Mouse (Mus musculus) small intestine, adult 2 months (tissue): Measurements from ENCODE around the gene Eddm3b. TPM values are rescaled to one million over a fixed set of nuclear protein-coding genes. Genes with fewer than 3 reads are reported as not detected.
"Not testable (repeated sequence)": the region's sequence is repeated elsewhere in the genome, so short reads cannot be mapped to it uniquely, and the experiment has no call there.

ENCODE experiments used
- H3K27ac ChIP-seq: fragments of 200-500 bp; 2 replicates; pipeline ENCODE4 v1.5.1; 2012; ENCODE audit warnings: low read depth, low read length, control low read depth, inconsistent platforms; ENCODE audit not compliant: insufficient read depth
- H3K27me3 ChIP-seq: fragments of 200-500 bp; 2 replicates; pipeline ENCODE4 v1.6.1; 2012; ENCODE audit warnings: mild to moderate bottlenecking, moderate library complexity, low read length, inconsistent platforms; ENCODE audit not compliant: control insufficient read depth, insufficient read depth
- H3K36me3 ChIP-seq: fragments of 200-500 bp; 2 replicates; pipeline ENCODE4 v1.6.1; 2012; ENCODE audit warnings: mild to moderate bottlenecking, low read length, control low read depth, inconsistent platforms; ENCODE audit not compliant: control insufficient read depth, insufficient read depth
- H3K4me1 ChIP-seq: fragments of 200-500 bp; 2 replicates; pipeline ENCODE4 v1.6.1; 2012; ENCODE audit warnings: low read length, inconsistent platforms, mixed read lengths; ENCODE audit not compliant: control insufficient read depth, insufficient read depth, insufficient read length
- H3K4me3 ChIP-seq: fragments of 200-500 bp; 2 replicates; pipeline ENCODE4 v1.5.1; 2012; ENCODE audit warnings: low read depth, mild to moderate bottlenecking, control low read depth, inconsistent platforms, low read length, moderate library complexity
- CTCF ChIP-seq: fragments of 200-500 bp; IDR thresholded peaks from 2 replicates; pipeline ENCODE4 v1.5.1; 2012; ENCODE audit warnings: low read depth, mild to moderate bottlenecking, control low read depth, inconsistent platforms, low read length, moderate library complexity, mixed read lengths; ENCODE audit not compliant: insufficient replicate concordance, insufficient read length; ENCODE audit errors: extremely low read depth
- POLR2A ChIP-seq: fragments of 200-500 bp; IDR thresholded peaks from 2 replicates; pipeline ENCODE4 v1.6.1; 2012; ENCODE audit warnings: low read depth, mild to moderate bottlenecking, control low read depth, inconsistent platforms, low read length, moderate library complexity
- WGBS: fragments of 180-500 bp; shearing (Covaris S2); methylation state at CpG from one replicate; pipeline ENCODE4 v1.1.7; 2018; 5-methylcytosine and 5-hydroxymethylcytosine counted together
- polyA plus RNA-seq: library from polyadenylated mRNA; depleted of rRNA; stranded (reverse); fragments of >200 nt; gene quantifications from 2 replicates; pipeline ENCODE4 v1.2.3, GENCODE M21; 2012

The Eddm3b gene
- polyA plus RNA-seq, 1 experiment: not detected

DNA sequence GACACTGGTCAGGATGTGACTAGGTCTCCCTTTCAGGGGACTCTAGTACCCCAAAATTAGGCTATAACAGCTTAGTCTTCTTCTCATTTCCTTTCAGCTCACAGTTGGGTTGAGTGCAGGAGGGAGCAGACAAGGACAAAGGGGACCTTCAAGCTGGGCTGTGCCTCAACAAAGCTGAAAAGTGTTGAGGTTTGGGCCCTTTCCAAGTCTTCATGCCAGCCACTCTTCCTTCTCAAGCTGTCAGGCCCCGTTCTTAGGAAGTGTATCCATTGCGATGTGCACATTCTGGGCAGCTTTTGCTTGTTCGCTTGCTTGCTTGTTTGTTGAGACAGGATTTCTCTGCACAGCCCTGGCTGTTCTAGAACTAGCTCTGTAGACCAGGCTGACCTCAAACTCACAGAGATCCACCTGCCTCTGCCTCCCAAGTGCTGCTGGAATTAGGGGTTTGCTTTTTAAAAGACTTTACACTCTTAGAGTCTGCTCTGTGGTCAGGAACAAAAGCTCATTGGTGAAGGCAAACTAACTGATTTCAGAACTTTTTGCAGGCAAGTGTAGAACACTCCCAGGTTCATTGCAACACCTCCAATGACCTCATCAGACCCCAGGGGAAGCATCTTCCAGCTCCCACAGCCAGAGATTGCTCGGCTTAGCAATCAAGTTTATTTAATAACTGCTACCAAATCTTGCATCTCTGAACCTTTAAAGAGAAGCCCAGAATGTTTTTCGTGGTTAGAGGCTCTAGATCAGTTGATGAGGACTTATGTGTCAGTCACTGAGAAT, 19.9 kb upstream of the Eddm3b start:
- 58% methylated on average over 5 of the region's 5 CpGs for WGBS
- Histone ChIP-seq H3K36me3 (no peaks in the 10 kb centered on the region), H3K27me3 (no peaks in the 10 kb centered on the region), H3K4me1 (peaks cover 2% of the 10 kb centered on the region; the same call in 1 of the 2 replicates), H3K27ac (peak overlapping the region; percentile 62; the same call in 1 of the 2 replicates), H3K4me3 (no peak overlapping the region)
- no peak for TF ChIP-seq POLR2A
- no peak for TF ChIP-seq CTCF

DNA sequence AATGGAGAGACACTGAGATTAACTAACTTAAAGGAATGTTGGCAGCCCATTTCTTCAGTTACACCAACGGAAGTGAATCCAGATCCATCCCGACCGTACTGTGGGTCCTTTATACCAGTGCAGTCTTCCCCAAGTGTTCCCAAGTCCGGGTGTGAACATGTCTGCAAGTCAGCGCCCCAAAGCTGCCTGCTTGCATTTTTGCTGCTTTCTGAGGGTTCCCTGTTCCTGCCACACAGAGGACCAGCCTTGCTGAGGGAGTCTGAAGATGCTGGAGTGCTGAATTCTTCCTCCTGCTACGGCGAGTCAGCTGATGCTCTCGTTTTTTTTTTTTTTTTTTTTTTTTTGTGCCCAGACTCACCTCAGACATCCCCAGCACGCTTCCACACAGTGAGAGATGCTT, 19.3 kb upstream of the Eddm3b start:
- no peaks in the 10 kb centered on the region for H3K36me3 ChIP-seq
- no peak overlapping the region for H3K4me3 ChIP-seq
- H3K27me3 ChIP-seq: no peaks in the 10 kb centered on the region
- H3K4me1 ChIP-seq: peaks cover 2% of the 10 kb centered on the region; the same call in 1 of the 2 replicates
- no peak overlapping the region for H3K27ac ChIP-seq
- 68% methylated on average over 9 of the region's 9 CpGs for WGBS
- TF ChIP-seq CTCF (no peak), POLR2A (no peak)

GRCm38 (mm10) chr14:51095736-51096524, 18.3 kb upstream of the Eddm3b start:
- H3K27ac ChIP-seq: peak overlapping the region; percentile 83
- TF ChIP-seq POLR2A (no peak; the same call in 1 of the 2 replicates), CTCF (no peak)
- 16% methylated on average over 9 of the region's 9 CpGs for WGBS

GRCm38 (mm10) chr14:51098300-51098699, 15.9 kb upstream of the Eddm3b start:
- H3K27me3 ChIP-seq, H3K4me1 ChIP-seq, H3K36me3 ChIP-seq, H3K4me3 ChIP-seq, H3K27ac ChIP-seq: not testable (repeated sequence)
- 4% methylated on average over 1 of the region's 1 CpGs for WGBS
- peak; percentile 55; the same call in 1 of the 2 replicates for TF ChIP-seq CTCF

More at GRCm38 (mm10) chr14:51095736-51096524, 18.3 kb upstream of the Eddm3b start:
- no peaks in the 10 kb centered on the region for H3K27me3 ChIP-seq
- H3K4me3 ChIP-seq: peak overlapping the region; percentile 28; the same call in 1 of the 2 replicates
- no peaks in the 10 kb centered on the region for H3K36me3 ChIP-seq
- peaks cover 2% of the 10 kb centered on the region; the same call in 1 of the 2 replicates for H3K4me1 ChIP-seq

DNA sequence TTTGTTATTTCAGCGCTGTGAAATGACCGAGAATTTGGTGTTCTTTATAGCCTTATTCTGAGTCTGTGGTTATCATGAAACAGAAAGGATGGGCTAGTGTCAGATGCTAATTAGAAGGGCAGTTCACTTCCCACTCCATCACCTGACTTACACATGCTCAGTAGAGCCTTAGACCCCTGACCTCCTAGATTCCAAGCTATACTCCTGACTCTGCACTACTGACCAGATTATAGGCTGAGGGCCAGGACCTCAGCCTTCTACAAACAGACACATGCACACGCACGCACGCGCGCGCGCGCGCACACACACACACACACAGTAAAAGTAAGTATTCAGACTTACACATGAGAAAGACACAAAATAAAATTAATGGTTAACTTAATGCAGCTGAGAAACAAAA, 15.3 kb upstream of the Eddm3b start:
- Histone ChIP-seq H3K36me3 (no peaks in the 10 kb centered on the region), H3K4me1 (peaks cover 2% of the 10 kb centered on the region; the same call in 1 of the 2 replicates), H3K27ac (no peak overlapping the region), H3K4me3 (no peak overlapping the region), H3K27me3 (no peaks in the 10 kb centered on the region)
- TF ChIP-seq POLR2A: no peak
- no peak for TF ChIP-seq CTCF
- WGBS: 93% methylated on average over 11 of the region's 11 CpGs

DNA sequence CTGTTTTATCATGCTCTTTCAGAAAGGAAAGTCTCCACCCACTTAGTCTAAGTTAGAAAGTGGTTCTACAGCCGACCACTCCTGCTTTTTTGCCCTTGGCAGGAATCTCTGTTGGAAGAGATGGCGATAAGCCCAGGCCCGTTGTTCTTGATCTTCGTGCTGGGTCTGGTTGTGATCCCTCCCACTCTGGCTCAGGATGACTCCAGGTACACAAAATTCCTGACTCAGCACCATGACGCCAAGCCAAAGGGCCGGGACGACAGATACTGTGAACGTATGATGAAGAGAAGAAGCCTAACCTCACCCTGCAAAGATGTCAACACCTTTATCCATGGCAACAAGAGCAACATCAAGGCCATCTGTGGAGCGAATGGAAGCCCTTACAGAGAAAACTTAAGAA, 12.9 kb upstream of the Eddm3b start:
- peaks cover 10% of the 10 kb centered on the region for H3K36me3 ChIP-seq
- H3K27ac ChIP-seq: no peak overlapping the region
- H3K27me3 ChIP-seq: no peaks in the 10 kb centered on the region
- 39% methylated on average over 9 of the region's 9 CpGs for WGBS
- TF ChIP-seq POLR2A (no peak), CTCF (no peak)
- H3K4me1 ChIP-seq: no peaks in the 10 kb centered on the region
- no peak overlapping the region for H3K4me3 ChIP-seq

DNA sequence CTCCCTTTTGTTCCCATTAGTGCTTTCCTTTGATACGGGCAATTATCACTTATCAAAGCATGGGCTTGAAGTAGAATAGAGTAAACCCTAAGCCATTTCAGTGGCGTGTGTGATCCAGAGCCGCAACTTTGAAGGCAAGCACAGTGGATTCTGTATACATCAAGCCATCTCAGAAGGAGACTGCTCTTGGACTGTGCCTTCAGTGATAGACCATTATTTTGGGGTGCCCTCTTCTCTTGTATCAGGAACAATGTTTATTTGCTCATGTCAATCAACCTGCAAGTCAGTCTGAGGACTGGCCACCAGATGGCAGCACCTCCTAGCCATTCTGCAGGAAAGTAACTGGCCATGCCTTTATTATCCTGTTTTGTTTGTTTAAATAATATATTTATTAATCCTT, 11.0 kb upstream of the Eddm3b start:
- Histone ChIP-seq H3K27ac (no peak overlapping the region), H3K27me3 (no peaks in the 10 kb centered on the region), H3K4me1 (no peaks in the 10 kb centered on the region), H3K36me3 (peaks cover 10% of the 10 kb centered on the region), H3K4me3 (no peak overlapping the region)
- TF ChIP-seq CTCF: peak; percentile 78; the same call in 1 of the 2 replicates
- TF ChIP-seq POLR2A: no peak
- WGBS: 68% methylated on average over 3 of the region's 3 CpGs
